Mouse (Mus musculus) Patski (cell line): ENCODE results near the gene 2810459M11Rik. TPM values are rescaled to one million over a fixed set of nuclear protein-coding genes. Genes with fewer than 3 reads are reported as not detected.

Source experiments
- ATAC-seq: fragments of 100-300 bp; one replicate; pipeline ENCODE4 v1.8.0; 2021
- CTCF ChIA-PET: fragments of 350-600 bp; sonication (Branson Sonifier 250); formaldehyde crosslinking; loops from one replicate; lab custom pipeline; 2022; ENCODE audit warnings: inconsistent platforms; lab: Charles Lee
- POLR2A ChIA-PET: fragments of 350-600 bp; sonication (Branson Sonifier 250); formaldehyde crosslinking; loops from one replicate; lab custom pipeline; 2022; ENCODE audit warnings: antibody characterized with exemption, inconsistent platforms; lab: Charles Lee
- DNase-seq: peaks from one replicate; pipeline ENCODE4 v3.0.0-alpha.2; 2011; ENCODE audit warnings: low read depth, low spot score
- H3K27me3 ChIP-seq: fragments of 371-371 bp; one replicate; pipeline ENCODE4 v1.5.1; 2021
- CTCF ChIP-seq: fragments of 100-300 bp; IDR thresholded peaks from one replicate; pipeline ENCODE4 v1.5.1; 2021
- in situ Hi-C: fragments of 300-500 bp; cut with MboI; formaldehyde crosslinking; loops from 3 replicates; pipeline ENCODE4 v1.11.1; 2018; ENCODE audit warnings: low pct_unique_long_range_greater_than_20kb, mixed read lengths
- polyA plus RNA-seq: library from polyadenylated mRNA; unstranded; gene quantifications from one replicate; pipeline ENCODE4 v1.2.3, GENCODE M21; 2021

Gene 2810459M11Rik
- polyA plus RNA-seq, 1 experiment from 2014 or later, result not detected

GRCm38 (mm10) chr1:86048744-86049143 lies 3.1 kb downstream of the 2810459M11Rik start:
- ChIA-PET POLR2A (no interaction called here), CTCF (no interaction called here)
- no peak for ATAC-seq
- peaks cover 29% of the 10 kb centered on the region for H3K27me3 ChIP-seq
- TF ChIP-seq CTCF, result no peak
- DNase-seq, result no peak
- in situ Hi-C loops, result no loop called here

- ATAC-seq, result no peak
These were observed 7.7 kb downstream of the 2810459M11Rik start for GRCm38 (mm10) chr1:86053198-86053921.

GRCm38 (mm10) chr1:86054943-86055342 lies 9.3 kb downstream of the 2810459M11Rik start:
- DNase-seq (no peak), ATAC-seq (no peak)
- ChIA-PET POLR2A (no interaction called here), CTCF (interaction anchor here (1.3 kb wide), 1 partner anchor 17 kb away, joined by 4 read pairs; no protein-coding TSS in a partner anchor)
- in situ Hi-C loops, result no loop called here
- peaks cover 3% of the 10 kb centered on the region for H3K27me3 ChIP-seq
- no peak for TF ChIP-seq CTCF

More at GRCm38 (mm10) chr1:86053198-86053921, 7.7 kb downstream of the 2810459M11Rik start:
- ChIA-PET CTCF (no interaction called here), POLR2A (no interaction called here)
- no peak for DNase-seq
- TF ChIP-seq CTCF, result no peak
- H3K27me3 ChIP-seq, result peaks cover 7% of the 10 kb centered on the region
- in situ Hi-C loops, result no loop called here

GRCm38 (mm10) chr1:86056284-86056683 lies 10.6 kb downstream of the 2810459M11Rik start:
- no peak for ATAC-seq
- no peak for TF ChIP-seq CTCF
- peaks cover 3% of the 10 kb centered on the region for H3K27me3 ChIP-seq
- DNase-seq, result no peak
- CTCF ChIA-PET, result no interaction called here
- POLR2A ChIA-PET, result no interaction called here
- in situ Hi-C loops, result no loop called here

GRCm38 (mm10) chr1:86058856-86059769 lies 13.4 kb downstream of the 2810459M11Rik start:
- H3K27me3 ChIP-seq, result peaks cover 3% of the 10 kb centered on the region
- peak; percentile 81 for TF ChIP-seq CTCF
- DNase-seq (peak; percentile 51), ATAC-seq (peak; percentile 91)
- CTCF ChIA-PET, result interaction anchor here (0.6 to 1.7 kb wide), 8 partner anchors 8 to 133 kb away, joined by 3 to 13 read pairs (median 4); no protein-coding TSS in a partner anchor
- POLR2A ChIA-PET, result no interaction called here
- in situ Hi-C loops, result no loop called here

- peak; percentile 57 for TF ChIP-seq CTCF
- no peaks in the 10 kb centered on the region for H3K27me3 ChIP-seq
- CTCF ChIA-PET, result interaction anchor here (0.8 kb wide), 1 partner anchor 18 kb away, joined by 3 read pairs; no protein-coding TSS in a partner anchor
- in situ Hi-C loops, result no loop called here
- ATAC-seq (no peak), DNase-seq (no peak)
- POLR2A ChIA-PET, result no interaction called here
These were observed 16.9 kb downstream of the 2810459M11Rik start for GRCm38 (mm10) chr1:86062523-86062922.

- ATAC-seq, result peak; percentile 80
- ChIA-PET CTCF (no interaction called here), POLR2A (interaction anchor here (0.6 kb wide), 1 partner anchor 107 kb away, joined by 3 read pairs; no protein-coding TSS in a partner anchor)
These were observed 18.8 kb downstream of the 2810459M11Rik start, which contains the start of gene Psmd1 for GRCm38 (mm10) chr1:86064271-86064991. Gene Psmd1, plus strand, starts transcription at chr1:86064387.

GRCm38 (mm10) chr1:86076565-86076964 lies 30.9 kb downstream of the 2810459M11Rik start:
- ChIA-PET CTCF (no interaction called here), POLR2A (no interaction called here)
- no peak for TF ChIP-seq CTCF
- no peak for ATAC-seq
- H3K27me3 ChIP-seq, result no peaks in the 10 kb centered on the region
- in situ Hi-C loops, result no loop called here
- DNase-seq, result no peak

More at GRCm38 (mm10) chr1:86064271-86064991, 18.8 kb downstream of the 2810459M11Rik start, which contains the start of gene Psmd1:
- no peaks in the 10 kb centered on the region for H3K27me3 ChIP-seq
- peak; percentile 89 for TF ChIP-seq CTCF
- DNase-seq, result peak; percentile 66
- in situ Hi-C loops, result no loop called here

- ChIA-PET POLR2A (no interaction called here), CTCF (interaction anchor here (1.5 to 1.7 kb wide), 2 partner anchors 58 to 83 kb away, joined by 3 to 4 read pairs; no protein-coding TSS in a partner anchor)
- H3K27me3 ChIP-seq, result no peaks in the 10 kb centered on the region
- in situ Hi-C loops, result no loop called here
- TF ChIP-seq CTCF, result peak; percentile 51
- DNase-seq (peak; percentile 13), ATAC-seq (peak; percentile 71)
These were observed 48.8 kb downstream of the 2810459M11Rik start for GRCm38 (mm10) chr1:86094413-86094812.

- in situ Hi-C loops, result no loop called here
- ChIA-PET CTCF (interaction anchor here (1.0 to 2.8 kb wide), 3 partner anchors 9 to 23 kb away, joined by 3 to 7 read pairs (median 4); no protein-coding TSS in a partner anchor), POLR2A (no interaction called here)
- no peak for DNase-seq
- TF ChIP-seq CTCF, result no peak
- no peaks in the 10 kb centered on the region for H3K27me3 ChIP-seq
- ATAC-seq, result no peak
These were observed 59.4 kb downstream of the 2810459M11Rik start for GRCm38 (mm10) chr1:86105054-86105453.

Other genes with a start within 250 kb of the 2810459M11Rik start
- gene Itm2c, start 151.6 kb upstream of the 2810459M11Rik start, polyA plus RNA-seq, result 229 TPM
- gene 4933407L21Rik, start 117.4 kb upstream of the 2810459M11Rik start, polyA plus RNA-seq, result 0.09 TPM
- gene Gpr55, start 84.9 kb upstream of the 2810459M11Rik start, polyA plus RNA-seq, result not detected
- not detected for gene Spata3, start 29.0 kb upstream of the 2810459M11Rik start, polyA plus RNA-seq
- 165 TPM for gene Psmd1, start 18.5 kb downstream of the 2810459M11Rik start, polyA plus RNA-seq
- gene Htr2b, start 66.1 kb downstream of the 2810459M11Rik start, polyA plus RNA-seq, result 0.09 TPM
- gene Gm21972, start 87.8 kb downstream of the 2810459M11Rik start, polyA plus RNA-seq, result 18.1 TPM
- 34.2 TPM for gene Armc9, start 108.9 kb downstream of the 2810459M11Rik start, polyA plus RNA-seq